Mouse (Mus musculus): Measurements from ENCODE around the gene Elp1.
A peak's percentile ranks its signal among the peaks of the same experiment; 100 is the strongest.

Elp1 gene

GRCm38 (mm10) chr4:56768913-56769312 is 33.2 kb downstream of the Elp1 start:
- no peak for DNase-seq (ENCODE audit: low spot score)

GRCm38 (mm10) chr4:56767861-56768284 is 34.3 kb downstream of the Elp1 start:
- no peak for DNase-seq (ENCODE audit: low spot score)

GRCm38 (mm10) chr4:56757693-56758092 is 44.4 kb downstream of the Elp1 start:
- DNase-seq (ENCODE audit: low spot score): no peak

- peak; percentile 51 for DNase-seq (ENCODE audit: low spot score)
Observed at GRCm38 (mm10) chr4:56756966-56757600, 45.0 kb downstream of the Elp1 start.

- no peak for DNase-seq (ENCODE audit: low spot score)
Observed at GRCm38 (mm10) chr4:56756021-56756420, 46.1 kb downstream of the Elp1 start.

GRCm38 (mm10) chr4:56747456-56747855 is 54.7 kb downstream of the Elp1 start:
- no peak for DNase-seq (ENCODE audit: low spot score)

GRCm38 (mm10) chr4:56746345-56746744 is 55.8 kb downstream of the Elp1 start:
- no peak for DNase-seq (ENCODE audit: low spot score)

GRCm38 (mm10) chr4:56743363-56744195 is 58.6 kb downstream of the Elp1 start, which contains the start of gene Actl7a:
TSS of gene Actl7a (plus strand) at chr4:56743413.
- DNase-seq (ENCODE audit: low spot score): no peak

GRCm38 (mm10) chr4:56742698-56743097 is 59.4 kb downstream of the Elp1 start:
- DNase-seq (ENCODE audit: low spot score): no peak

GRCm38 (mm10) chr4:56741041-56741493 is 61.1 kb downstream of the Elp1 start, which contains the start of gene Actl7b:
TSS of gene Actl7b (minus strand) at chr4:56741443.
- no peak for DNase-seq (ENCODE audit: low spot score)

GRCm38 (mm10) chr4:56740611-56741010 is 61.5 kb downstream of the Elp1 start:
- no peak for DNase-seq (ENCODE audit: low spot score)

- DNase-seq (ENCODE audit: low spot score): no peak
Observed at GRCm38 (mm10) chr4:56740020-56740485, 62.1 kb downstream of the Elp1 start, which contains the start of gene Gm26657. TSS of gene Gm26657 (plus strand) at chr4:56740070.

GRCm38 (mm10) chr4:56725839-56726238 is 76.3 kb downstream of the Elp1 start:
- DNase-seq (ENCODE audit: low spot score): no peak

- DNase-seq (ENCODE audit: low spot score): no peak
Observed at GRCm38 (mm10) chr4:56723237-56723636, 78.9 kb downstream of the Elp1 start.

- no peak for DNase-seq (ENCODE audit: low spot score)
Observed at GRCm38 (mm10) chr4:56722346-56722745, 79.8 kb downstream of the Elp1 start.

- DNase-seq (ENCODE audit: low spot score): no peak
Observed at GRCm38 (mm10) chr4:56721469-56721868, 80.7 kb downstream of the Elp1 start.

GRCm38 (mm10) chr4:56720403-56720802 is 81.7 kb downstream of the Elp1 start:
- DNase-seq (ENCODE audit: low spot score): no peak

GRCm38 (mm10) chr4:56719456-56719855 is 82.7 kb downstream of the Elp1 start:
- DNase-seq (ENCODE audit: low spot score): no peak

GRCm38 (mm10) chr4:56718573-56719442 is 83.3 kb downstream of the Elp1 start:
- no peak for DNase-seq (ENCODE audit: low spot score)

GRCm38 (mm10) chr4:56717932-56718331 is 84.2 kb downstream of the Elp1 start:
- DNase-seq (ENCODE audit: low spot score): no peak

- no peak for DNase-seq (ENCODE audit: low spot score)
Observed at GRCm38 (mm10) chr4:56716801-56717200, 85.3 kb downstream of the Elp1 start.

GRCm38 (mm10) chr4:56713155-56713554 is 89.0 kb downstream of the Elp1 start:
- DNase-seq (ENCODE audit: low spot score): no peak
